Mouse (Mus musculus) megakaryocyte, embryonic 14.5 days (primary cell): ENCODE results near the gene Hoxc5. TPM values are rescaled to one million over a fixed set of nuclear protein-coding genes. Genes with fewer than 3 reads are reported as not detected.

Experiments
- H3K27me3 ChIP-seq: replicated peaks from 2 replicates; pipeline ENCODE3; 2012; ENCODE audit warnings: inconsistent platforms
- H3K36me3 ChIP-seq: replicated peaks from 2 replicates; pipeline ENCODE3; 2012; ENCODE audit warnings: low read length, inconsistent platforms, mixed read lengths
- H3K4me1 ChIP-seq: 2 replicates; pipeline ENCODE4 v1.6.1; 2012; ENCODE audit warnings: inconsistent platforms
- H3K4me3 ChIP-seq: replicated peaks from 2 replicates; pipeline ENCODE3; 2012; ENCODE audit warnings: moderate library complexity, mild to moderate bottlenecking, inconsistent platforms
- H3K9me3 ChIP-seq: 2 replicates; pipeline ENCODE4 v1.6.1; 2012; ENCODE audit warnings: inconsistent platforms
- FLI1 ChIP-seq: IDR thresholded peaks from 2 replicates; pipeline ENCODE4 v1.6.1; 2012; ENCODE audit warnings: low read length, inconsistent platforms, mixed read lengths
- GATA1 ChIP-seq: IDR thresholded peaks from 3 replicates; pipeline ENCODE4 v1.6.1; 2012; ENCODE audit warnings: mixed read lengths, low read length, inconsistent platforms, borderline replicate concordance
- polyA plus RNA-seq: library from polyadenylated mRNA; stranded (reverse); fragments of >175 nt; gene quantifications from 2 replicates; pipeline ENCODE4 v1.2.3, GENCODE M21; 2012; ENCODE audit warnings: low replicate concordance; ENCODE audit not compliant: insufficient read depth

The Hoxc5 gene
- polyA plus RNA-seq, 1 experiment: not detected

- TF ChIP-seq GATA1 (no peak), FLI1 (no peak)
- H3K4me3 ChIP-seq: no peak overlapping the region
- peaks cover 98% of the 10 kb centered on the region for H3K27me3 ChIP-seq
- H3K36me3 ChIP-seq: no peaks in the 10 kb centered on the region
- peaks cover 16% of the 10 kb centered on the region for H3K4me1 ChIP-seq
- no peaks in the 10 kb centered on the region for H3K9me3 ChIP-seq
Observed at GRCm38 (mm10) chr15:102943468-102943813, 23.8 kb upstream of the Hoxc5 start.

GRCm38 (mm10) chr15:102945185-102946077 is 21.8 kb upstream of the Hoxc5 start:
- H3K36me3 ChIP-seq: no peaks in the 10 kb centered on the region
- peaks cover 16% of the 10 kb centered on the region for H3K4me1 ChIP-seq
- H3K9me3 ChIP-seq: no peaks in the 10 kb centered on the region
- H3K27me3 ChIP-seq: peaks cover 97% of the 10 kb centered on the region
- TF ChIP-seq FLI1 (no peak), GATA1 (no peak)
- no peak overlapping the region for H3K4me3 ChIP-seq

- Histone ChIP-seq H3K9me3 (no peaks in the 10 kb centered on the region), H3K4me1 (peaks cover 16% of the 10 kb centered on the region), H3K36me3 (no peaks in the 10 kb centered on the region), H3K27me3 (peaks cover 97% of the 10 kb centered on the region), H3K4me3 (no peak overlapping the region)
- no peak for TF ChIP-seq GATA1
- TF ChIP-seq FLI1: no peak
Observed at GRCm38 (mm10) chr15:102947276-102947675, 20.0 kb upstream of the Hoxc5 start.

- Histone ChIP-seq H3K27me3 (peaks cover 98% of the 10 kb centered on the region), H3K9me3 (no peaks in the 10 kb centered on the region)
Observed at GRCm38 (mm10) chr15:102948842-102949241, 18.4 kb upstream of the Hoxc5 start.

GRCm38 (mm10) chr15:102949696-102950095 is 17.5 kb upstream of the Hoxc5 start:
- Histone ChIP-seq H3K4me3 (no peak overlapping the region), H3K9me3 (no peaks in the 10 kb centered on the region), H3K36me3 (no peaks in the 10 kb centered on the region), H3K27me3 (peaks cover 98% of the 10 kb centered on the region), H3K4me1 (peaks cover 13% of the 10 kb centered on the region)
- TF ChIP-seq FLI1: no peak
- no peak for TF ChIP-seq GATA1

More at GRCm38 (mm10) chr15:102948842-102949241, 18.4 kb upstream of the Hoxc5 start:
- Histone ChIP-seq H3K4me1 (peaks cover 8% of the 10 kb centered on the region; the same call in 1 of the 2 replicates), H3K4me3 (no peak overlapping the region), H3K36me3 (no peaks in the 10 kb centered on the region)
- TF ChIP-seq FLI1 (no peak), GATA1 (no peak)

GRCm38 (mm10) chr15:102950877-102951276 is 16.4 kb upstream of the Hoxc5 start:
- no peaks in the 10 kb centered on the region for H3K9me3 ChIP-seq
- no peak overlapping the region for H3K4me3 ChIP-seq
- H3K4me1 ChIP-seq: peaks cover 11% of the 10 kb centered on the region
- peaks cover 98% of the 10 kb centered on the region for H3K27me3 ChIP-seq
- TF ChIP-seq FLI1: no peak
- TF ChIP-seq GATA1: no peak
- no peaks in the 10 kb centered on the region for H3K36me3 ChIP-seq

GRCm38 (mm10) chr15:102953561-102953960 is 13.7 kb upstream of the Hoxc5 start:
- Histone ChIP-seq H3K27me3 (peaks cover 99% of the 10 kb centered on the region), H3K36me3 (no peaks in the 10 kb centered on the region), H3K4me1 (peaks cover 11% of the 10 kb centered on the region; the same call in 1 of the 2 replicates), H3K9me3 (no peaks in the 10 kb centered on the region), H3K4me3 (no peak overlapping the region)
- TF ChIP-seq FLI1 (no peak), GATA1 (no peak)

GRCm38 (mm10) chr15:102954192-102955006 is 12.8 kb upstream of the Hoxc5 start, which contains the start of gene Hoxc11:
Gene Hoxc11, plus strand, starts transcription at chr15:102954427.
- TF ChIP-seq GATA1 (no peak), FLI1 (no peak)
- Histone ChIP-seq H3K36me3 (no peaks in the 10 kb centered on the region), H3K4me3 (no peak within 1 kb of the TSS), H3K9me3 (no peaks in the 10 kb centered on the region), H3K27me3 (peaks cover 99% of the 10 kb centered on the region), H3K4me1 (peaks cover 11% of the 10 kb centered on the region)

- H3K4me1 ChIP-seq: peaks cover 16% of the 10 kb centered on the region
- H3K4me3 ChIP-seq: no peak overlapping the region
- no peaks in the 10 kb centered on the region for H3K36me3 ChIP-seq
- TF ChIP-seq FLI1 (no peak), GATA1 (no peak)
- no peaks in the 10 kb centered on the region for H3K9me3 ChIP-seq
- peaks cover 99% of the 10 kb centered on the region for H3K27me3 ChIP-seq
Observed at GRCm38 (mm10) chr15:102955007-102955382, 12.2 kb upstream of the Hoxc5 start.
